ENCODE assay signal across 9 mouse cellular contexts in genomic region chr15:82206365-82207104, GRCm38 (mm10). TPM values are rescaled to one million over a fixed set of nuclear protein-coding genes. Genes with fewer than 3 reads are reported as not detected.
DNase-seq lines count a peak whose midpoint lies in the region; ATAC-seq and TF ChIP-seq lines count a peak whose summit lies in the region.
"Had no signal": no experiment of that assay in that cellular context is flagged by ENCODE, and none has a peak within 500 bp of the region (broad histone marks: within the 10 kb centered on the region; RNA-seq: fewer than 3 reads in every experiment).

No protein-coding gene starts in this region.

- H3K4me3 ChIP-seq in forebrain, embryonic 11.5 days (ENCODE audit: low read depth, low read length), result no peak overlapping the region
- no peak overlapping the region for H3K4me3 ChIP-seq in heart, postnatal 0 days (ENCODE audit: low read depth, low read length)
- H3K4me3 ChIP-seq in liver, embryonic 13.5 days (replicated peaks), result no peak overlapping the region

- 60% methylated on average over 9 of the region's 9 CpGs for WGBS in forebrain, embryonic 11.5 days
- WGBS in heart, postnatal 0 days, result 35% methylated on average over 9 of the region's 9 CpGs
- 69% methylated on average over 9 of the region's 9 CpGs for WGBS in liver, embryonic 13.5 days (ENCODE audit: insufficient replicate concordance)

- peaks cover 47% of the 10 kb centered on the region for H3K27me3 ChIP-seq in forebrain, embryonic 11.5 days (ENCODE audit: control insufficient read depth, insufficient read depth, low read length)
- H3K27me3 ChIP-seq in heart, postnatal 0 days (ENCODE audit: control insufficient read depth, insufficient read depth, low read length), result peaks cover 44% of the 10 kb centered on the region
- H3K27me3 ChIP-seq in liver, embryonic 13.5 days, result peaks cover 62% of the 10 kb centered on the region

- TF ChIP-seq EP300 in heart, postnatal 0 days (IDR thresholded peaks at IDR 0.05; ENCODE audit: low read depth), result peak; percentile 28; the same call in 1 of the 2 replicates

- peak; percentile 25; the same call in 1 of the 2 replicates for ATAC-seq in forebrain, embryonic 11.5 days (replicated peaks; ENCODE audit: low FRiP score)
- ATAC-seq in heart, postnatal 0 days (ENCODE audit: insufficient read depth, low read depth), result peak; percentile 90
- peak; percentile 40 for ATAC-seq in liver, embryonic 13.5 days (ENCODE audit: low read depth)
- ATAC-seq in megakaryocyte-erythroid progenitor cell, adult 5-6 weeks (replicated peaks; ENCODE audit: low FRiP score, low TSS enrichment, poor library complexity, severe bottlenecking), result no peak

- H3K9ac ChIP-seq in forebrain, embryonic 11.5 days (ENCODE audit: low read length), result no peak overlapping the region
- no peak overlapping the region for H3K9ac ChIP-seq in heart, postnatal 0 days (replicated peaks; ENCODE audit: low read depth, low read length)
- H3K9ac ChIP-seq in liver, embryonic 13.5 days, result no peak overlapping the region

- H3K36me3 ChIP-seq in forebrain, embryonic 11.5 days (ENCODE audit: control insufficient read depth, insufficient read depth, low read length), result peaks cover 16% of the 10 kb centered on the region; the same call in 1 of the 2 replicates
- peaks cover 36% of the 10 kb centered on the region for H3K36me3 ChIP-seq in heart, postnatal 0 days (replicated peaks; ENCODE audit: control insufficient read depth, insufficient read depth, low read length)
- H3K36me3 ChIP-seq in liver, embryonic 13.5 days, result peaks cover 46% of the 10 kb centered on the region

- H3K27ac ChIP-seq in forebrain, embryonic 11.5 days (ENCODE audit: low read depth, low read length), result no peak overlapping the region
- no peak overlapping the region for H3K27ac ChIP-seq in heart, postnatal 0 days (ENCODE audit: low read depth)
- no peak overlapping the region for H3K27ac ChIP-seq in liver, embryonic 13.5 days

- DNase-seq in adrenal gland, adult (ENCODE audit: inconsistent age in 2 of 2, low spot score in 1 of 2), result peak; percentile 26 to 68
- DNase-seq in adrenal gland, postnatal 4 days (ENCODE audit: low spot score in 2 of 2), result no peak
- peak; percentile 17 for DNase-seq in adrenal gland, adult 8-10 months
- no peak for DNase-seq in forebrain, embryonic 11.5 days (ENCODE audit: low spot score)
- peak; percentile 85 for DNase-seq in heart, postnatal 0 days (ENCODE audit: low spot score)
- DNase-seq in liver, embryonic 13.5 days, result no peak
- DNase-seq in ovary, postnatal 36 days (ENCODE audit: low spot score), result peak; percentile 64

- TF ChIP-seq CTCF in heart, postnatal 0 days (IDR thresholded peaks at IDR 0.05; ENCODE audit: low read depth), result no peak

- H3K4me2 ChIP-seq in forebrain, embryonic 11.5 days (ENCODE audit: low read depth, low read length, severe bottlenecking), result no peak overlapping the region
- no peak overlapping the region for H3K4me2 ChIP-seq in heart, postnatal 0 days (ENCODE audit: low read depth, low read length)
- H3K4me2 ChIP-seq in liver, embryonic 13.5 days, result no peak overlapping the region

- no peaks in the 10 kb centered on the region for H3K9me3 ChIP-seq in forebrain, embryonic 11.5 days (ENCODE audit: control insufficient read depth, low read length)
- H3K9me3 ChIP-seq in heart, postnatal 0 days (replicated peaks; ENCODE audit: control insufficient read depth, low read length), result no peaks in the 10 kb centered on the region
- no peaks in the 10 kb centered on the region for H3K9me3 ChIP-seq in liver, embryonic 13.5 days (replicated peaks)

- peaks cover 13% of the 10 kb centered on the region for H3K4me1 ChIP-seq in forebrain, embryonic 11.5 days (replicated peaks; ENCODE audit: control insufficient read depth, insufficient read depth, low read length)
- peaks cover 15% of the 10 kb centered on the region; the same call in 1 of the 2 replicates for H3K4me1 ChIP-seq in heart, postnatal 0 days (ENCODE audit: control insufficient read depth, insufficient read depth)
- peaks cover 13% of the 10 kb centered on the region for H3K4me1 ChIP-seq in liver, embryonic 13.5 days (replicated peaks)

RNA-seq across cellular contexts. Expression of gene Shisa8, which starts 6.1 kb away (rescaled TPM):
- total RNA-seq in adrenal gland, postnatal 4 days (2021), result under 1 TPM; 0.70 to 0.79 TPM
- under 1 TPM in 3 of 4 experiments, not detected in 1; 0.14 to 0.24 (median 0.17) TPM for total RNA-seq in adrenal gland, adult 8-10 months (2022)
- polyA plus RNA-seq in forebrain, embryonic 11.5 days (2014; fragmentation: Nextera tagmentation; extraction: Ambion mirVana), result 0.87 and 1.2 TPM in 2 replicates
- 0.19 and 7.5 TPM in 2 replicates for total RNA-seq in heart, postnatal 0 days (2014; rRNA removed; ENCODE audit: low replicate concordance)
- polyA plus RNA-seq in heart, postnatal 0 days (2015; fragmentation: Nextera tagmentation; extraction: Ambion mirVana), result 0.07 and 0.23 TPM in 2 replicates
- 0.08 and 0.10 TPM in 2 replicates for polyA plus RNA-seq in liver, embryonic 13.5 days (2015; fragmentation: Nextera tagmentation; extraction: Ambion mirVana)
- total RNA-seq in megakaryocyte-erythroid progenitor cell, adult 5-6 weeks (2014; fragmentation: Nextera tagmentation), result not detected in 2 replicates
- not detected in 2 replicates for total RNA-seq in megakaryocyte-erythroid progenitor cell, adult 5-6 weeks (2017)

RNA-seq across cellular contexts. Expression of gene Tnfrsf13c, which starts 17.6 kb away (rescaled TPM):
- total RNA-seq in adrenal gland, postnatal 4 days (2021), result 1 to 10 TPM in 1 of 2 experiments, under 1 TPM in 1; 0.65 to 1.5 TPM
- under 1 TPM in 2 of 4 experiments, not detected in 2; 0.45 to 0.92 TPM for total RNA-seq in adrenal gland, adult 8-10 months (2022)
- polyA plus RNA-seq in forebrain, embryonic 11.5 days (2014; fragmentation: Nextera tagmentation; extraction: Ambion mirVana), result 0.35 and 0.64 TPM in 2 replicates
- total RNA-seq in heart, postnatal 0 days (2014; rRNA removed; ENCODE audit: low replicate concordance), result 1.5 TPM in 1 of 2 replicates, not detected in the other
- not detected in 2 replicates for polyA plus RNA-seq in heart, postnatal 0 days (2015; fragmentation: Nextera tagmentation; extraction: Ambion mirVana)
- polyA plus RNA-seq in liver, embryonic 13.5 days (2015; fragmentation: Nextera tagmentation; extraction: Ambion mirVana), result 0.38 and 0.87 TPM in 2 replicates
- total RNA-seq in megakaryocyte-erythroid progenitor cell, adult 5-6 weeks (2014; fragmentation: Nextera tagmentation), result 0.49 and 1.2 TPM in 2 replicates
- 0.46 and 0.75 TPM in 2 replicates for total RNA-seq in megakaryocyte-erythroid progenitor cell, adult 5-6 weeks (2017)

RNA-seq across cellular contexts. Expression of gene Cenpm, which starts 38.0 kb away (rescaled TPM):
- total RNA-seq in adrenal gland, postnatal 4 days (2021), result 10 to 100 TPM; 12.8 to 16.8 TPM
- total RNA-seq in adrenal gland, adult 8-10 months (2022), result 1 to 10 TPM in 3 of 4 experiments, under 1 TPM in 1; 0.87 to 3.8 (median 1.8) TPM
- polyA plus RNA-seq in forebrain, embryonic 11.5 days (2014; fragmentation: Nextera tagmentation; extraction: Ambion mirVana), result 91.6 and 100 TPM in 2 replicates
- total RNA-seq in heart, postnatal 0 days (2014; rRNA removed; ENCODE audit: low replicate concordance), result 16.7 and 25.7 TPM in 2 replicates
- 22.5 and 25.6 TPM in 2 replicates for polyA plus RNA-seq in heart, postnatal 0 days (2015; fragmentation: Nextera tagmentation; extraction: Ambion mirVana)
- 41.7 and 45.6 TPM in 2 replicates for polyA plus RNA-seq in liver, embryonic 13.5 days (2015; fragmentation: Nextera tagmentation; extraction: Ambion mirVana)
- 20.7 and 53.8 TPM in 2 replicates for total RNA-seq in megakaryocyte-erythroid progenitor cell, adult 5-6 weeks (2014; fragmentation: Nextera tagmentation)
- 19.0 and 23.2 TPM in 2 replicates for total RNA-seq in megakaryocyte-erythroid progenitor cell, adult 5-6 weeks (2017)

RNA-seq across cellular contexts. Expression of gene 1500009C09Rik, which starts 45.7 kb away (rescaled TPM):
- total RNA-seq in adrenal gland, postnatal 4 days (2021), result under 1 TPM; 0.40 to 0.56 TPM
- total RNA-seq in adrenal gland, adult 8-10 months (2022), result under 1 TPM; 0.35 to 0.62 (median 0.39) TPM
- polyA plus RNA-seq in forebrain, embryonic 11.5 days (2014; fragmentation: Nextera tagmentation; extraction: Ambion mirVana), result 2.2 and 2.4 TPM in 2 replicates
- total RNA-seq in heart, postnatal 0 days (2014; rRNA removed; ENCODE audit: low replicate concordance), result not detected in 2 replicates
- not detected in 2 replicates for polyA plus RNA-seq in heart, postnatal 0 days (2015; fragmentation: Nextera tagmentation; extraction: Ambion mirVana)
- not detected in 2 replicates for polyA plus RNA-seq in liver, embryonic 13.5 days (2015; fragmentation: Nextera tagmentation; extraction: Ambion mirVana)
- total RNA-seq in megakaryocyte-erythroid progenitor cell, adult 5-6 weeks (2014; fragmentation: Nextera tagmentation), result not detected in 2 replicates
- total RNA-seq in megakaryocyte-erythroid progenitor cell, adult 5-6 weeks (2017), result not detected in 2 replicates
- total RNA-seq: common myeloid progenitor, adult 5-6 weeks had no signal

RNA-seq across cellular contexts. Expression of gene Srebf2, which starts 59.6 kb away (rescaled TPM):
- 10 to 100 TPM; 54.6 to 71.7 TPM for total RNA-seq in adrenal gland, postnatal 4 days (2021)
- 100 to 1,000 TPM in 2 of 4 experiments, 10 to 100 TPM in 2; 83.2 to 144 (median 107) TPM for total RNA-seq in adrenal gland, adult 8-10 months (2022)
- polyA plus RNA-seq in forebrain, embryonic 11.5 days (2014; fragmentation: Nextera tagmentation; extraction: Ambion mirVana), result 209 and 216 TPM in 2 replicates
- total RNA-seq in heart, postnatal 0 days (2014; rRNA removed; ENCODE audit: low replicate concordance), result 86.3 and 90.3 TPM in 2 replicates
- polyA plus RNA-seq in heart, postnatal 0 days (2015; fragmentation: Nextera tagmentation; extraction: Ambion mirVana), result 58.0 and 68.3 TPM in 2 replicates
- polyA plus RNA-seq in liver, embryonic 13.5 days (2015; fragmentation: Nextera tagmentation; extraction: Ambion mirVana), result 64.2 and 70.2 TPM in 2 replicates
- 41.0 and 43.3 TPM in 2 replicates for total RNA-seq in megakaryocyte-erythroid progenitor cell, adult 5-6 weeks (2014; fragmentation: Nextera tagmentation)
- total RNA-seq in megakaryocyte-erythroid progenitor cell, adult 5-6 weeks (2017), result 24.7 and 26.0 TPM in 2 replicates

Comparison
In these comparisons a context has a peak if more than half of its experiments do, and no peak if none do; other contexts are left out.
1. DNase-seq: peak in adrenal gland, adult (2 of 2), adrenal gland, adult 8-10 months (single experiment), heart, postnatal 0 days (single experiment) and ovary, postnatal 36 days (single experiment); none in adrenal gland, postnatal 4 days (0 of 2), forebrain, embryonic 11.5 days (single experiment) and liver, embryonic 13.5 days (single experiment).